Mouse (Mus musculus): ENCODE measurements around the gene Olfr1178.

The Olfr1178 gene

GRCm38 (mm10) chr2:88386762-88387161, at the start of gene Olfr1178:
TSS of gene Olfr1178 (plus strand) at chr2:88387062.
- DNase-seq, result no peak

GRCm38 (mm10) chr2:88346392-88346791, 40.5 kb upstream of the Olfr1178 start, which contains the start of gene Olfr1177-ps:
TSS of gene Olfr1177-ps (minus strand) at chr2:88346492.
- no peak for DNase-seq

GRCm38 (mm10) chr2:88356304-88356703, 30.6 kb upstream of the Olfr1178 start:
- DNase-seq, result no peak

- DNase-seq, result no peak
These were observed 19.5 kb downstream of the Olfr1178 start, which contains the start of gene Olfr1179 for GRCm38 (mm10) chr2:88406353-88406752. TSS of gene Olfr1179 (minus strand) at chr2:88406453.

GRCm38 (mm10) chr2:88419051-88419450, 32.2 kb downstream of the Olfr1178 start, which contains the start of gene Olfr1180:
TSS of gene Olfr1180 (minus strand) at chr2:88419151.
- no peak for DNase-seq

- no peak for DNase-seq
These were observed 39.2 kb downstream of the Olfr1178 start, which contains the start of gene Olfr1181 for GRCm38 (mm10) chr2:88426071-88426470. TSS of gene Olfr1181 (minus strand) at chr2:88426171.

GRCm38 (mm10) chr2:88449031-88449430, 62.2 kb downstream of the Olfr1178 start, which contains the start of gene Gm13757:
TSS of gene Gm13757 (minus strand) at chr2:88449131.
- no peak for DNase-seq

Data from kidney, postnatal 10 days (tissue).